Mouse (Mus musculus) liver, adult 2 months (tissue): ENCODE measurements around the gene Cln5.

Source experiments
- CTCF ChIP-seq: fragments of 200-500 bp; IDR thresholded peaks from 2 replicates; pipeline ENCODE4 v1.5.1; 2011; ENCODE audit warnings: low read depth, low read length, control low read depth
- POLR2A ChIP-seq: fragments of 200-500 bp; IDR thresholded peaks from 2 replicates; pipeline ENCODE4 v1.6.1; 2011; ENCODE audit warnings: low read length, control low read depth; ENCODE audit not compliant: insufficient read depth; ENCODE audit errors: extremely low read depth

- no peak for TF ChIP-seq POLR2A
- TF ChIP-seq CTCF: no peak
Observed at GRCm38 (mm10) chr14:103102731-103103335, 32.8 kb downstream of the Cln5 start.
